Comparison of ENCODE assay signal across 9 mouse cellular contexts in genomic region chr13:111867261-111867660, GRCm38 (mm10). TPM values are rescaled to one million over a fixed set of nuclear protein-coding genes. Genes with fewer than 3 reads are reported as not detected.
A peak's percentile ranks its signal among the peaks of the same experiment; 100 is the strongest.
DNase-seq lines count a peak whose midpoint lies in the region; ATAC-seq and TF ChIP-seq lines count a peak whose summit lies in the region.
"Had no signal": no experiment of that assay in that cellular context is flagged by ENCODE, and none has a peak within 500 bp of the region (broad histone marks: within the 10 kb centered on the region; RNA-seq: fewer than 3 reads in every experiment).

No protein-coding gene starts in this region.

- peak overlapping the region; percentile 72 for H3K27ac ChIP-seq in hindbrain, embryonic 14.5 days
- H3K27ac ChIP-seq in hindbrain, embryonic 13.5 days: no peak overlapping the region
- H3K27ac ChIP-seq in stomach, embryonic 14.5 days (ENCODE audit: low read length): peak overlapping the region; percentile 90
- no peak overlapping the region for H3K27ac ChIP-seq in stomach, postnatal 0 days (replicated peaks)
- H3K27ac ChIP-seq in limb, embryonic 15.5 days: 0 out of 2 replicates have a peak overlapping the region, but pooled peaks have one; percentile 85
- no peak overlapping the region for H3K27ac ChIP-seq in layer of hippocampus, adult 2 months

- no peaks in the 10 kb centered on the region for H3K27me3 ChIP-seq in hindbrain, embryonic 14.5 days (ENCODE audit: control insufficient read depth, insufficient read depth, low read length)
- H3K27me3 ChIP-seq in hindbrain, embryonic 13.5 days: no peaks in the 10 kb centered on the region
- H3K27me3 ChIP-seq in stomach, embryonic 14.5 days (ENCODE audit: control insufficient read depth, insufficient read depth, low read length): no peaks in the 10 kb centered on the region
- no peaks in the 10 kb centered on the region for H3K27me3 ChIP-seq in stomach, postnatal 0 days (ENCODE audit: control insufficient read depth, insufficient read depth, low read length)
- no peaks in the 10 kb centered on the region for H3K27me3 ChIP-seq in limb, embryonic 15.5 days

- no peak for TF ChIP-seq EP300 in stomach, postnatal 0 days (optimal IDR thresholded peaks at IDR 0.05)

- H3K36me3 ChIP-seq in hindbrain, embryonic 14.5 days (replicated peaks; ENCODE audit: control insufficient read depth, insufficient read depth): no peaks in the 10 kb centered on the region
- H3K36me3 ChIP-seq in hindbrain, embryonic 13.5 days: no peaks in the 10 kb centered on the region
- H3K36me3 ChIP-seq in stomach, embryonic 14.5 days (ENCODE audit: control insufficient read depth, insufficient read depth, low read length): no peaks in the 10 kb centered on the region
- no peaks in the 10 kb centered on the region for H3K36me3 ChIP-seq in stomach, postnatal 0 days (ENCODE audit: control insufficient read depth, insufficient read depth, low read length)
- H3K36me3 ChIP-seq in limb, embryonic 15.5 days: no peaks in the 10 kb centered on the region
- H3K36me3 ChIP-seq: G1E had no signal

- H3K4me3 ChIP-seq in hindbrain, embryonic 14.5 days (replicated peaks; ENCODE audit: low read length): no peak overlapping the region
- no peak overlapping the region for H3K4me3 ChIP-seq in hindbrain, embryonic 13.5 days
- H3K4me3 ChIP-seq in stomach, embryonic 14.5 days (ENCODE audit: low read depth, low read length): no peak overlapping the region; the same call in 1 of the 2 replicates
- no peak overlapping the region for H3K4me3 ChIP-seq in stomach, postnatal 0 days (ENCODE audit: low read depth, low read length)
- H3K4me3 ChIP-seq in limb, embryonic 15.5 days: no peak overlapping the region
- no peak overlapping the region for H3K4me3 ChIP-seq in layer of hippocampus, adult 2 months

- H3K9ac ChIP-seq in hindbrain, embryonic 14.5 days: no peak overlapping the region
- H3K9ac ChIP-seq in hindbrain, embryonic 13.5 days: no peak overlapping the region
- H3K9ac ChIP-seq in stomach, embryonic 14.5 days (replicated peaks; ENCODE audit: low read depth, low read length): no peak overlapping the region
- H3K9ac ChIP-seq in stomach, postnatal 0 days (ENCODE audit: low read length): no peak overlapping the region
- no peak overlapping the region for H3K9ac ChIP-seq in limb, embryonic 15.5 days

- ATAC-seq in hindbrain, embryonic 14.5 days (ENCODE audit: low FRiP score): no peak
- no peak for ATAC-seq in hindbrain, embryonic 13.5 days (ENCODE audit: low FRiP score)
- no peak for ATAC-seq in stomach, embryonic 14.5 days (ENCODE audit: insufficient number of reproducible peaks, insufficient read depth, low FRiP score, low read depth)
- no peak for ATAC-seq in stomach, postnatal 0 days (ENCODE audit: low FRiP score, low TSS enrichment)
- no peak for ATAC-seq in limb, embryonic 15.5 days (ENCODE audit: insufficient number of reproducible peaks, low FRiP score, low TSS enrichment, low read depth)
- no peak for ATAC-seq in megakaryocyte progenitor cell, adult 5-6 weeks (replicated peaks; ENCODE audit: poor library complexity)

- 0 out of 2 replicates have a peak overlapping the region, but pooled peaks have one; percentile 37 for H3K4me2 ChIP-seq in hindbrain, embryonic 14.5 days (replicated peaks)
- no peak overlapping the region for H3K4me2 ChIP-seq in hindbrain, embryonic 13.5 days
- peak overlapping the region; percentile 40; the same call in 1 of the 2 replicates for H3K4me2 ChIP-seq in stomach, embryonic 14.5 days (replicated peaks; ENCODE audit: low read depth, low read length)
- no peak overlapping the region for H3K4me2 ChIP-seq in stomach, postnatal 0 days (replicated peaks; ENCODE audit: low read depth)
- H3K4me2 ChIP-seq in limb, embryonic 15.5 days: 0 out of 2 replicates have a peak overlapping the region, but pooled peaks have one; percentile 45

- 91% methylated on average over 2 of the region's 2 CpGs for WGBS in hindbrain, embryonic 14.5 days
- 89% methylated on average over 2 of the region's 2 CpGs for WGBS in hindbrain, embryonic 13.5 days
- WGBS in stomach, embryonic 14.5 days: 80% methylated on average over 2 of the region's 2 CpGs
- WGBS in stomach, postnatal 0 days: 80% methylated on average over 2 of the region's 2 CpGs
- WGBS in limb, embryonic 15.5 days: 78% methylated on average over 2 of the region's 2 CpGs

- H3K4me1 ChIP-seq in hindbrain, embryonic 14.5 days (replicated peaks; ENCODE audit: control insufficient read depth, insufficient read depth, low read length): peaks cover 16% of the 10 kb centered on the region; the same call in 1 of the 2 replicates
- peaks cover 25% of the 10 kb centered on the region for H3K4me1 ChIP-seq in hindbrain, embryonic 13.5 days (replicated peaks)
- H3K4me1 ChIP-seq in stomach, embryonic 14.5 days (ENCODE audit: control insufficient read depth, insufficient read depth, low read length): peaks cover 22% of the 10 kb centered on the region; the same call in 1 of the 2 replicates
- 0 out of 2 replicates have a peak, but pooled peaks cover 3% of the 10 kb centered on the region for H3K4me1 ChIP-seq in stomach, postnatal 0 days (replicated peaks; ENCODE audit: control insufficient read depth, insufficient read depth)
- H3K4me1 ChIP-seq in limb, embryonic 15.5 days: peaks cover 10% of the 10 kb centered on the region

- no peaks in the 10 kb centered on the region for H3K9me3 ChIP-seq in hindbrain, embryonic 14.5 days (ENCODE audit: control insufficient read depth, low read length)
- H3K9me3 ChIP-seq in hindbrain, embryonic 13.5 days: no peaks in the 10 kb centered on the region
- no peaks in the 10 kb centered on the region for H3K9me3 ChIP-seq in stomach, embryonic 14.5 days (ENCODE audit: control insufficient read depth, low read depth, low read length)
- no peaks in the 10 kb centered on the region for H3K9me3 ChIP-seq in stomach, postnatal 0 days (ENCODE audit: control insufficient read depth, low read length)
- H3K9me3 ChIP-seq in limb, embryonic 15.5 days: no peaks in the 10 kb centered on the region

- no peak for TF ChIP-seq CTCF in stomach, postnatal 0 days (IDR thresholded peaks at IDR 0.05; ENCODE audit: low read depth)
- no peak for TF ChIP-seq CTCF in layer of hippocampus, adult 2 months (conservative IDR thresholded peaks at IDR 0.05)

- DNase-seq in hindbrain, embryonic 14.5 days (ENCODE audit: low spot score): no peak
- no peak for DNase-seq in stomach, postnatal 0 days (ENCODE audit: low spot score)
- no peak for DNase-seq in layer of hippocampus, adult 2 months (ENCODE audit: low spot score in 2 of 2)
- DNase-seq: cerebellum, adult 11 months had no signal

RNA-seq across cellular contexts. Expression of gene Map3k1, which starts 58.5 kb away (rescaled TPM):
- polyA plus RNA-seq in hindbrain, embryonic 14.5 days (2014; fragmentation: Nextera tagmentation; extraction: Ambion mirVana): 14.0 and 14.7 TPM in 2 replicates
- polyA plus RNA-seq in hindbrain, embryonic 13.5 days (2015; fragmentation: Nextera tagmentation; extraction: Ambion mirVana): 12.0 and 13.2 TPM in 2 replicates
- polyA plus RNA-seq in stomach, embryonic 14.5 days (2014; fragmentation: Nextera tagmentation; extraction: Ambion mirVana): 32.0 and 36.7 TPM in 2 replicates
- 12.9 and 13.3 TPM in 2 replicates for polyA plus RNA-seq in stomach, postnatal 0 days (2015; fragmentation: Nextera tagmentation; extraction: Ambion mirVana)
- 13.1 and 14.5 TPM in 2 replicates for polyA plus RNA-seq in limb, embryonic 15.5 days (2015; fragmentation: Nextera tagmentation; extraction: Ambion mirVana)
- 26.7 and 32.2 TPM in 2 replicates for total RNA-seq in megakaryocyte progenitor cell, adult 5-6 weeks (2015)
- total RNA-seq in megakaryocyte progenitor cell, adult 5-6 weeks (2017): 26.2 and 33.4 TPM in 2 replicates
- 10 to 100 TPM in 1 of 2 experiments, 1 to 10 TPM in 1; 9.4 to 11.2 TPM for total RNA-seq in layer of hippocampus, adult 2 months (2021)

Comparison
In these comparisons a context has a peak if more than half of its experiments do, and no peak if none do; other contexts are left out.
1. H3K27ac ChIP-seq: peak in hindbrain, embryonic 14.5 days (single experiment), stomach, embryonic 14.5 days (single experiment) and limb, embryonic 15.5 days (single experiment); none in hindbrain, embryonic 13.5 days (single experiment), stomach, postnatal 0 days (single experiment) and layer of hippocampus, adult 2 months (single experiment).
2. H3K4me2 ChIP-seq: peak in hindbrain, embryonic 14.5 days (single experiment), stomach, embryonic 14.5 days (single experiment) and limb, embryonic 15.5 days (single experiment); none in hindbrain, embryonic 13.5 days (single experiment) and stomach, postnatal 0 days (single experiment).